8 mouse cellular contexts compared by ENCODE assay signal in genomic region chr17:28689586-28690283, GRCm38 (mm10). TPM values are rescaled to one million over a fixed set of nuclear protein-coding genes. Genes with fewer than 3 reads are reported as not detected.
DNase-seq lines count a peak whose midpoint lies in the region; ATAC-seq and TF ChIP-seq lines count a peak whose summit lies in the region.

TSS of gene Slc26a8 (minus strand) at chr17:28690233.

- peak within 1 kb of the TSS; percentile 79 for H3K9ac ChIP-seq in heart, embryonic 12.5 days
- H3K9ac ChIP-seq in ES-Bruce4 (ENCODE audit: low read depth, poor library complexity, severe bottlenecking), result peak within 1 kb of the TSS; percentile 66
- H3K9ac ChIP-seq in hindbrain, embryonic 11.5 days (ENCODE audit: low read depth, low read length), result peak within 1 kb of the TSS; percentile 95

- H3K27me3 ChIP-seq in heart, embryonic 12.5 days (replicated peaks), result 0 out of 2 replicates have a peak, but pooled peaks cover 7% of the 10 kb centered on the region
- H3K27me3 ChIP-seq in ES-Bruce4 (ENCODE audit: control insufficient read depth, insufficient read depth, low read length, poor library complexity, severe bottlenecking), result no peaks in the 10 kb centered on the region
- H3K27me3 ChIP-seq in hindbrain, embryonic 11.5 days (ENCODE audit: control insufficient read depth, insufficient read depth, low read length), result peaks cover 11% of the 10 kb centered on the region

- peaks cover 34% of the 10 kb centered on the region for H3K4me1 ChIP-seq in heart, embryonic 12.5 days (replicated peaks)
- peaks cover 4% of the 10 kb centered on the region for H3K4me1 ChIP-seq in ES-Bruce4 (ENCODE audit: control insufficient read depth, insufficient read depth, low read length)
- H3K4me1 ChIP-seq in hindbrain, embryonic 11.5 days (replicated peaks; ENCODE audit: control insufficient read depth, insufficient read depth, low read length), result peaks cover 6% of the 10 kb centered on the region

- DNase-seq in heart, postnatal 36 days, result no peak
- peak; percentile 62 to 64 for DNase-seq in cerebellum, postnatal 36 days
- DNase-seq in hindbrain, embryonic 11.5 days (ENCODE audit: low spot score), result peak; percentile 41
- peak; percentile 65 for DNase-seq in liver
- DNase-seq in retina, embryonic 14.5 days (ENCODE audit: low spot score), result peak; percentile 29
- no peak for DNase-seq in ovary, postnatal 10 days (ENCODE audit: low spot score)

- H3K4me2 ChIP-seq in heart, embryonic 12.5 days, result peak within 1 kb of the TSS; percentile 93
- peak within 1 kb of the TSS; percentile 84 for H3K4me2 ChIP-seq in hindbrain, embryonic 11.5 days (replicated peaks; ENCODE audit: low read depth, low read length)

- no peak for ATAC-seq in heart, embryonic 12.5 days (ENCODE audit: insufficient number of reproducible peaks, low FRiP score)
- no peak for ATAC-seq in hindbrain, embryonic 11.5 days (ENCODE audit: low FRiP score)

- peak within 1 kb of the TSS; percentile 95 for H3K27ac ChIP-seq in heart, embryonic 12.5 days (ENCODE audit: poor library complexity, severe bottlenecking)
- peak within 1 kb of the TSS; percentile 34; the same call in 1 of the 2 replicates for H3K27ac ChIP-seq in ES-Bruce4 (ENCODE audit: insufficient read depth, low read length)
- peak within 1 kb of the TSS; percentile 94 for H3K27ac ChIP-seq in hindbrain, embryonic 11.5 days (ENCODE audit: low read depth, low read length)

- WGBS in heart, embryonic 12.5 days, result 9% methylated on average over 40 of the region's 40 CpGs
- WGBS in hindbrain, embryonic 11.5 days, result 10% methylated on average over 40 of the region's 40 CpGs

- intact Hi-C loops in heart, postnatal 36 days (cut with DNase I), result loop anchor here (1.0 to 5.0 kb wide), 3 partner anchors 53 to 237 kb away; no protein-coding TSS in a partner anchor

- no peak for TF ChIP-seq POLR2A in ES-Bruce4 (IDR thresholded peaks at IDR 0.05; ENCODE audit: insufficient read depth, low read length)

- peaks cover 3% of the 10 kb centered on the region; the same call in 1 of the 2 replicates for H3K36me3 ChIP-seq in heart, embryonic 12.5 days
- peaks cover 3% of the 10 kb centered on the region; the same call in 1 of the 2 replicates for H3K36me3 ChIP-seq in ES-Bruce4 (ENCODE audit: control insufficient read depth, insufficient read depth, low read length, poor library complexity, severe bottlenecking)
- H3K36me3 ChIP-seq in hindbrain, embryonic 11.5 days (ENCODE audit: control insufficient read depth, insufficient read depth, low read length), result no peaks in the 10 kb centered on the region

- H3K4me3 ChIP-seq in heart, embryonic 12.5 days, result peak within 1 kb of the TSS; percentile 93
- H3K4me3 ChIP-seq in ES-Bruce4 (ENCODE audit: low read depth, low read length), result peak within 1 kb of the TSS; percentile 88
- H3K4me3 ChIP-seq in hindbrain, embryonic 11.5 days (ENCODE audit: low read depth, low read length), result peak within 1 kb of the TSS; percentile 98

- TF ChIP-seq CTCF in ES-Bruce4 (IDR thresholded peaks at IDR 0.05; ENCODE audit: low read depth, low read length), result no peak

- no peaks in the 10 kb centered on the region for H3K9me3 ChIP-seq in heart, embryonic 12.5 days (replicated peaks)
- no peaks in the 10 kb centered on the region for H3K9me3 ChIP-seq in ES-Bruce4 (replicated peaks; ENCODE audit: control insufficient read depth, insufficient read depth, low read length, poor library complexity, severe bottlenecking)
- H3K9me3 ChIP-seq in hindbrain, embryonic 11.5 days (ENCODE audit: control insufficient read depth, low read length), result no peaks in the 10 kb centered on the region

- TF ChIP-seq EP300 in ES-Bruce4 (IDR thresholded peaks at IDR 0.05; ENCODE audit: insufficient read depth, low read depth, low read length), result no peak

RNA-seq across cellular contexts. Expression of gene Slc26a8, which starts in this region (rescaled TPM):
- polyA plus RNA-seq in heart, embryonic 12.5 days (2016; fragmentation: Nextera tagmentation; extraction: Ambion mirVana), result 0.22 and 0.57 TPM in 2 replicates
- total RNA-seq in heart, postnatal 36 days (2021), result under 1 TPM; 0.33 to 0.57 TPM
- polyA plus RNA-seq in ES-Bruce4 (2011; ENCODE audit: insufficient read depth, insufficient read length, low read depth, missing spikeins), result 1.2 and 2.3 TPM in 2 replicates
- 0.38 and 0.52 TPM in 2 replicates for polyA plus RNA-seq in hindbrain, embryonic 11.5 days (2014; fragmentation: Nextera tagmentation; extraction: Ambion mirVana)

Comparison
In these comparisons a context has a peak if more than half of its experiments do, and no peak if none do; other contexts are left out.
1. Peak in DNase-seq, H3K4me3 ChIP-seq, H3K27ac ChIP-seq, H3K9ac ChIP-seq and H3K4me2 ChIP-seq in hindbrain, embryonic 11.5 days; RNA of the gene not detected or under 1 TPM.
2. H3K27ac ChIP-seq: peak in every context shown above with its lines; median percentile 95 in heart, embryonic 12.5 days; 94 in hindbrain, embryonic 11.5 days; 34 in ES-Bruce4.
3. DNase-seq: peak in cerebellum, postnatal 36 days (2 of 2), liver (single experiment) and retina, embryonic 14.5 days (single experiment); none in heart, postnatal 36 days (0 of 2) and ovary, postnatal 10 days (single experiment).
4. Peak in every context shown above with its lines, with median percentiles within 50 percentile points of each other: H3K4me3 ChIP-seq and H3K9ac ChIP-seq.